Mouse (Mus musculus) midbrain, embryonic 15.5 days (tissue): ENCODE measurements around the gene Letm1. TPM values are rescaled to one million over a fixed set of nuclear protein-coding genes. Genes with fewer than 3 reads are reported as not detected.

Source experiments
- ATAC-seq: fragments of 200-750 bp; cut with Nextera tagmentation; replicated peaks from 2 replicates; pipeline ENCODE4 v1.8.0; 2017; ENCODE audit warnings: moderate TSS enrichment
- H3K27ac ChIP-seq: fragments of 300-500 bp; sonication (generic); 2 replicates; pipeline ENCODE4 v1.5.1; 2015; ENCODE audit warnings: mild to moderate bottlenecking, inconsistent platforms
- H3K27me3 ChIP-seq: fragments of 300-500 bp; sonication (generic); replicated peaks from 2 replicates; pipeline ENCODE4 v1.6.1; 2015; ENCODE audit warnings: inconsistent platforms
- H3K36me3 ChIP-seq: fragments of 300-500 bp; sonication (generic); replicated peaks from 2 replicates; pipeline ENCODE4 v1.6.1; 2015; ENCODE audit warnings: inconsistent platforms
- H3K4me1 ChIP-seq: fragments of 300-500 bp; sonication (generic); 2 replicates; pipeline ENCODE4 v1.6.1; 2015; ENCODE audit warnings: inconsistent platforms
- H3K4me2 ChIP-seq: fragments of 300-500 bp; sonication (generic); 2 replicates; pipeline ENCODE4 v1.6.1; 2015; ENCODE audit warnings: inconsistent platforms, mild to moderate bottlenecking, moderate library complexity
- H3K4me3 ChIP-seq: fragments of 300-500 bp; sonication (generic); 2 replicates; pipeline ENCODE4 v1.5.1; 2015; ENCODE audit warnings: mild to moderate bottlenecking, inconsistent platforms
- H3K9ac ChIP-seq: fragments of 300-500 bp; sonication (generic); 2 replicates; pipeline ENCODE4 v1.6.1; 2015; ENCODE audit warnings: mild to moderate bottlenecking, inconsistent platforms
- H3K9me3 ChIP-seq: fragments of 300-500 bp; sonication (generic); 2 replicates; pipeline ENCODE4 v1.6.1; 2016; ENCODE audit warnings: inconsistent platforms
- WGBS: fragments of 180-500 bp; shearing (Covaris S2); methylation state at CpG from one replicate; pipeline ENCODE4 v1.1.7; 2015; ENCODE audit warnings: mixed read lengths; 5-methylcytosine and 5-hydroxymethylcytosine counted together
- polyA plus RNA-seq: library from polyadenylated mRNA; unstranded; fragments of >200 nt; fragmentation: Nextera tagmentation; extraction: Ambion mirVana; gene quantifications from 2 replicates; pipeline ENCODE4 v1.2.1, GENCODE M21; 2015

The Letm1 gene
- polyA plus RNA-seq, 1 experiment from 2014 or later = 75.9 TPM

- Histone ChIP-seq H3K9ac (no peak overlapping the region), H3K4me3 (no peak overlapping the region), H3K27me3 (no peaks in the 10 kb centered on the region), H3K4me2 (no peak overlapping the region), H3K9me3 (no peaks in the 10 kb centered on the region), H3K36me3 (no peaks in the 10 kb centered on the region), H3K4me1 (no peaks in the 10 kb centered on the region), H3K27ac (no peak overlapping the region)
- 84% methylated on average over 16 of the region's 16 CpGs for WGBS
- ATAC-seq = no peak
Measured at GRCm38 (mm10) chr5:33735412-33736092, 47.1 kb downstream of the Letm1 start.

- Histone ChIP-seq H3K27ac (no peak overlapping the region), H3K4me3 (no peak overlapping the region), H3K36me3 (no peaks in the 10 kb centered on the region), H3K9ac (no peak overlapping the region), H3K4me1 (no peaks in the 10 kb centered on the region), H3K27me3 (no peaks in the 10 kb centered on the region), H3K4me2 (no peak overlapping the region), H3K9me3 (no peaks in the 10 kb centered on the region)
- ATAC-seq = no peak
- WGBS = 95% methylated on average over 12 of the region's 12 CpGs
Measured at GRCm38 (mm10) chr5:33733837-33734236, 48.8 kb downstream of the Letm1 start.

GRCm38 (mm10) chr5:33731051-33731450, 51.6 kb downstream of the Letm1 start:
- Histone ChIP-seq H3K4me1 (no peaks in the 10 kb centered on the region), H3K27me3 (peaks cover 4% of the 10 kb centered on the region; the same call in 1 of the 2 replicates), H3K4me3 (no peak overlapping the region), H3K9ac (no peak overlapping the region), H3K4me2 (no peak overlapping the region), H3K9me3 (no peaks in the 10 kb centered on the region), H3K27ac (no peak overlapping the region), H3K36me3 (no peaks in the 10 kb centered on the region)
- no peak for ATAC-seq
- 64% methylated on average over 21 of the region's 21 CpGs for WGBS

GRCm38 (mm10) chr5:33730516-33730915, 52.1 kb downstream of the Letm1 start:
- ATAC-seq = no peak
- no peak overlapping the region for H3K4me2 ChIP-seq
- no peak overlapping the region for H3K27ac ChIP-seq
- H3K9me3 ChIP-seq = no peaks in the 10 kb centered on the region
- no peak overlapping the region for H3K4me3 ChIP-seq
- H3K4me1 ChIP-seq = no peaks in the 10 kb centered on the region
- peaks cover 10% of the 10 kb centered on the region; the same call in 1 of the 2 replicates for H3K27me3 ChIP-seq
- no peaks in the 10 kb centered on the region for H3K36me3 ChIP-seq
- WGBS = 57% methylated on average over 5 of the region's 5 CpGs
- H3K9ac ChIP-seq = no peak overlapping the region

- H3K4me3 ChIP-seq = no peak overlapping the region
- peaks cover 6% of the 10 kb centered on the region for H3K4me1 ChIP-seq
- no peaks in the 10 kb centered on the region for H3K36me3 ChIP-seq
- ATAC-seq = no peak
- no peaks in the 10 kb centered on the region for H3K9me3 ChIP-seq
- H3K27ac ChIP-seq = no peak overlapping the region
- WGBS = 70% methylated on average over 7 of the region's 7 CpGs
- H3K4me2 ChIP-seq = no peak overlapping the region
- H3K27me3 ChIP-seq = peaks cover 21% of the 10 kb centered on the region
- no peak overlapping the region for H3K9ac ChIP-seq
Measured at GRCm38 (mm10) chr5:33728841-33729240, 53.8 kb downstream of the Letm1 start.

GRCm38 (mm10) chr5:33726891-33727290, 55.7 kb downstream of the Letm1 start:
- H3K9ac ChIP-seq = no peak overlapping the region
- H3K4me2 ChIP-seq = no peak overlapping the region
- 58% methylated on average over 1 of the region's 1 CpGs for WGBS

GRCm38 (mm10) chr5:33726081-33726647, 56.5 kb downstream of the Letm1 start:
- peaks cover 30% of the 10 kb centered on the region for H3K27me3 ChIP-seq
- no peak for ATAC-seq
- no peak overlapping the region for H3K4me3 ChIP-seq
- no peak overlapping the region for H3K27ac ChIP-seq
- peaks cover 33% of the 10 kb centered on the region for H3K4me1 ChIP-seq
- no peaks in the 10 kb centered on the region for H3K36me3 ChIP-seq
- H3K9ac ChIP-seq = no peak overlapping the region
- H3K9me3 ChIP-seq = no peaks in the 10 kb centered on the region
- WGBS = 79% methylated on average over 7 of the region's 7 CpGs
- peak overlapping the region; percentile 91 for H3K4me2 ChIP-seq

More at GRCm38 (mm10) chr5:33726891-33727290, 55.7 kb downstream of the Letm1 start:
- peaks cover 24% of the 10 kb centered on the region for H3K27me3 ChIP-seq
- no peak for ATAC-seq
- no peaks in the 10 kb centered on the region for H3K36me3 ChIP-seq
- H3K4me3 ChIP-seq = no peak overlapping the region
- no peak overlapping the region for H3K27ac ChIP-seq
- H3K9me3 ChIP-seq = no peaks in the 10 kb centered on the region
- peaks cover 25% of the 10 kb centered on the region for H3K4me1 ChIP-seq

GRCm38 (mm10) chr5:33723641-33724465, 58.8 kb downstream of the Letm1 start:
- Histone ChIP-seq H3K27me3 (peaks cover 40% of the 10 kb centered on the region), H3K4me3 (peak overlapping the region; percentile 51), H3K4me1 (peaks cover 34% of the 10 kb centered on the region), H3K4me2 (peak overlapping the region; percentile 91), H3K27ac (no peak overlapping the region; the same call in 1 of the 2 replicates), H3K9me3 (no peaks in the 10 kb centered on the region), H3K36me3 (no peaks in the 10 kb centered on the region), H3K9ac (peak overlapping the region; percentile 50)
- whole genome bisulfite sequencing = 4% methylated on average over 36 of the region's 36 CpGs
- peak; percentile 43 for ATAC-seq

GRCm38 (mm10) chr5:33723019-33723640, 59.5 kb downstream of the Letm1 start:
- Histone ChIP-seq H3K9me3 (no peaks in the 10 kb centered on the region), H3K9ac (peak overlapping the region; percentile 50), H3K27me3 (peaks cover 45% of the 10 kb centered on the region), H3K27ac (no peak overlapping the region; the same call in none of the 2 replicates), H3K4me2 (peak overlapping the region; percentile 91), H3K36me3 (no peaks in the 10 kb centered on the region), H3K4me3 (peak overlapping the region; percentile 51), H3K4me1 (peaks cover 34% of the 10 kb centered on the region)
- under 1% methylated on average over 61 of the region's 61 CpGs for WGBS
- peak; percentile 40 for ATAC-seq

- Histone ChIP-seq H3K4me1 (peaks cover 34% of the 10 kb centered on the region), H3K9me3 (no peaks in the 10 kb centered on the region), H3K9ac (peak overlapping the region; percentile 50), H3K27me3 (peaks cover 45% of the 10 kb centered on the region), H3K36me3 (no peaks in the 10 kb centered on the region), H3K27ac (peak overlapping the region; percentile 51), H3K4me3 (peak overlapping the region; percentile 51), H3K4me2 (peak overlapping the region; percentile 91)
- under 1% methylated on average over 53 of the region's 53 CpGs for WGBS
- peak; percentile 32 for ATAC-seq
Measured at GRCm38 (mm10) chr5:33722266-33723018, 60.2 kb downstream of the Letm1 start.

- Histone ChIP-seq H3K9me3 (no peaks in the 10 kb centered on the region), H3K9ac (peak within 1 kb of the TSS; percentile 50), H3K36me3 (no peaks in the 10 kb centered on the region), H3K4me3 (peak within 1 kb of the TSS; percentile 51), H3K27ac (0 out of 2 replicates have a peak within 1 kb of the TSS, but pooled peaks have one; percentile 51), H3K27me3 (peaks cover 45% of the 10 kb centered on the region), H3K4me1 (peaks cover 34% of the 10 kb centered on the region), H3K4me2 (peak within 1 kb of the TSS; percentile 91)
- WGBS = under 1% methylated on average over 72 of the region's 73 CpGs
- peak; percentile 65 for ATAC-seq
Measured at GRCm38 (mm10) chr5:33721541-33722265, 60.9 kb downstream of the Letm1 start, which contains the start of gene Fgfr3. Gene Fgfr3 (plus strand): TSS chr5:33721674.
